Mouse (Mus musculus) MEL (cell line): ENCODE data around the gene Gm28047. TPM values are rescaled to one million over a fixed set of nuclear protein-coding genes. Genes with fewer than 3 reads are reported as not detected.

ENCODE experiments used
- DNase-seq: peaks from one replicate; pipeline ENCODE4 v3.0.0; 2011; ENCODE audit warnings: low read depth, low spot score
- H3K27ac ChIP-seq: 2 replicates; pipeline ENCODE4 v1.5.1; 2012; ENCODE audit warnings: low read depth, mild to moderate bottlenecking, control low read depth, low read length, moderate library complexity; ENCODE audit not compliant: control insufficient read depth
- H3K27me3 ChIP-seq, 2 experiments: fragments of 150-350 bp in 1 of 2; sonication (generic) in 1 of 2; 2 replicates each; pipeline ENCODE4 v1.6.1; 2012; ENCODE audit warnings: low read length in 2 of 2, mild to moderate bottlenecking in 2 of 2, improper control_type of control experiment in 1 of 2, moderate library complexity in 1 of 2; ENCODE audit not compliant: insufficient read depth in 2 of 2, control insufficient read depth in 1 of 2
- H3K36me3 ChIP-seq, 2 experiments: 2 replicates each; pipeline ENCODE4 v1.6.1; 2012 to 2014; ENCODE audit warnings: low read length in 2 of 2, improper control_type of control experiment in 1 of 2, inconsistent platforms in 1 of 2, mild to moderate bottlenecking in 1 of 2; ENCODE audit not compliant: insufficient read depth in 2 of 2, control insufficient read depth in 1 of 2
- H3K4me1 ChIP-seq, 2 experiments: fragments of 150-350 bp in 1 of 2; sonication (generic) in 1 of 2; 2 replicates each; pipeline ENCODE4 v1.6.1; 2012; ENCODE audit warnings: low read length in 2 of 2, improper control_type of control experiment in 1 of 2, mild to moderate bottlenecking in 1 of 2; ENCODE audit not compliant: insufficient read depth in 2 of 2, control insufficient read depth in 1 of 2
- H3K4me3 ChIP-seq, 2 experiments: fragments of 150-350 bp in 1 of 2; sonication (generic) in 1 of 2; 2 replicates each; pipeline ENCODE4 v1.5.1; 2012; ENCODE audit warnings: low read depth in 2 of 2, low read length in 2 of 2, mild to moderate bottlenecking in 2 of 2, moderate library complexity in 2 of 2, control low read depth in 1 of 2, improper control_type of control experiment in 1 of 2; ENCODE audit not compliant: control insufficient read depth in 1 of 2, insufficient read depth in 1 of 2
- H3K79me2 ChIP-seq: 2 replicates; pipeline ENCODE4 v1.6.1; 2012; ENCODE audit warnings: mild to moderate bottlenecking, low read length, moderate library complexity; ENCODE audit not compliant: control insufficient read depth, poor library complexity, insufficient read depth
- H3K9ac ChIP-seq: 2 replicates; pipeline ENCODE4 v1.6.1; 2012; ENCODE audit warnings: low read depth, mild to moderate bottlenecking, control low read depth, low read length, moderate library complexity; ENCODE audit not compliant: control insufficient read depth, poor library complexity, severe bottlenecking
- H3K9me3 ChIP-seq: fragments of 150-350 bp; sonication (generic); replicated peaks from 2 replicates; pipeline ENCODE4 v1.6.1; 2012; ENCODE audit warnings: mild to moderate bottlenecking, low read length, improper control_type of control experiment, moderate library complexity; ENCODE audit not compliant: insufficient read depth
- BHLHE40 ChIP-seq: IDR thresholded peaks from 2 replicates; pipeline ENCODE4 v1.6.1; 2012; ENCODE audit warnings: low read depth, mild to moderate bottlenecking, inconsistent platforms, low read length, improper control_type of control experiment, borderline replicate concordance
- E2F4 ChIP-seq: IDR thresholded peaks from 2 replicates; pipeline ENCODE4 v1.6.1; 2011; ENCODE audit warnings: low read depth, low read length, improper control_type of control experiment, borderline replicate concordance
- EP300 ChIP-seq, 2 experiments: IDR thresholded peaks; 2 replicates each; pipeline ENCODE4 v1.6.1; 2011; ENCODE audit warnings: improper control_type of control experiment in 2 of 2, low read length in 2 of 2, low read depth in 1 of 2, mild to moderate bottlenecking in 1 of 2
- ETS1 ChIP-seq: IDR thresholded peaks from 2 replicates; pipeline ENCODE4 v1.6.1; 2012; ENCODE audit warnings: low read depth, mild to moderate bottlenecking, inconsistent platforms, low read length, improper control_type of control experiment, moderate library complexity
- GATA1 ChIP-seq: IDR thresholded peaks from 2 replicates; pipeline ENCODE4 v1.6.1; 2011; ENCODE audit warnings: low read depth, low read length, improper control_type of control experiment
- HCFC1 ChIP-seq: IDR thresholded peaks from 2 replicates; pipeline ENCODE4 v1.6.1; 2012; ENCODE audit warnings: low read depth, mild to moderate bottlenecking, inconsistent platforms, low read length, improper control_type of control experiment, moderate library complexity
- KAT2A ChIP-seq: conservative IDR thresholded peaks from 2 replicates; pipeline ENCODE4 v1.6.1; 2012; ENCODE audit warnings: low read depth, low read length, improper control_type of control experiment, inconsistent platforms
- MAZ ChIP-seq: IDR thresholded peaks from 2 replicates; pipeline ENCODE4 v1.6.1; 2012; ENCODE audit warnings: low read depth, mild to moderate bottlenecking, inconsistent platforms, low read length, improper control_type of control experiment
- MEF2A ChIP-seq: IDR thresholded peaks from 2 replicates; pipeline ENCODE4 v1.6.1; 2014; ENCODE audit warnings: low read depth, mild to moderate bottlenecking, inconsistent platforms, low read length, improper control_type of control experiment; ENCODE audit not compliant: poor library complexity, insufficient replicate concordance, severe bottlenecking; ENCODE audit errors: extremely low read depth
- MXI1 ChIP-seq: IDR thresholded peaks from 2 replicates; pipeline ENCODE4 v1.6.1; 2011; ENCODE audit warnings: mild to moderate bottlenecking, low read depth, low read length, improper control_type of control experiment
- MYC ChIP-seq: IDR thresholded peaks from 2 replicates; pipeline ENCODE4 v1.6.1; 2011; ENCODE audit warnings: low read depth, mild to moderate bottlenecking, low read length, improper control_type of control experiment, moderate library complexity
- NRF1 ChIP-seq: IDR thresholded peaks from 2 replicates; pipeline ENCODE4 v1.6.1; 2014; ENCODE audit warnings: low read depth, mild to moderate bottlenecking, inconsistent platforms, low read length, improper control_type of control experiment, moderate library complexity; ENCODE audit not compliant: poor library complexity, insufficient read depth, severe bottlenecking
- POLR2A ChIP-seq, 2 experiments: IDR thresholded peaks; 2 replicates each; pipeline ENCODE4 v1.6.1; 2011 to 2012; ENCODE audit warnings: low read length in 2 of 2, mild to moderate bottlenecking in 2 of 2, control low read depth in 1 of 2, improper control_type of control experiment in 1 of 2, low read depth in 1 of 2, moderate library complexity in 1 of 2; ENCODE audit not compliant: control insufficient read depth in 1 of 2, insufficient read depth in 1 of 2, poor library complexity in 1 of 2
- POLR2AphosphoS5 ChIP-seq: IDR thresholded peaks from 2 replicates; pipeline ENCODE4 v1.6.1; 2012; ENCODE audit warnings: low read depth, borderline replicate concordance, mild to moderate bottlenecking, inconsistent platforms, low read length, moderate library complexity, mixed read lengths
- RAD21 ChIP-seq: IDR thresholded peaks from 2 replicates; pipeline ENCODE4 v1.6.1; 2011; ENCODE audit warnings: mild to moderate bottlenecking, low read depth, low read length, improper control_type of control experiment
- SIN3A ChIP-seq: IDR thresholded peaks from 2 replicates; pipeline ENCODE4 v1.6.1; 2012; ENCODE audit warnings: low read length, improper control_type of control experiment, inconsistent platforms
- TAL1 ChIP-seq: IDR thresholded peaks from 2 replicates; pipeline ENCODE4 v1.6.1; 2012; ENCODE audit warnings: mild to moderate bottlenecking, inconsistent platforms, low read length, moderate library complexity, mixed read lengths
- USF1 ChIP-seq: IDR thresholded peaks from 2 replicates; pipeline ENCODE4 v1.6.1; 2014; ENCODE audit warnings: low read depth, mild to moderate bottlenecking, inconsistent platforms, low read length, improper control_type of control experiment, moderate library complexity
- USF2 ChIP-seq, 2 experiments: IDR thresholded peaks; 2 replicates each; pipeline ENCODE4 v1.6.1; 2011 to 2012; ENCODE audit warnings: improper control_type of control experiment in 2 of 2, low read length in 2 of 2, borderline replicate concordance in 1 of 2, inconsistent platforms in 1 of 2, low read depth in 1 of 2, mild to moderate bottlenecking in 1 of 2; ENCODE audit not compliant: insufficient read depth in 1 of 2
- ZMIZ1 ChIP-seq: IDR thresholded peaks from 2 replicates; pipeline ENCODE4 v1.6.1; 2012; ENCODE audit warnings: low read depth, mild to moderate bottlenecking, inconsistent platforms, low read length, improper control_type of control experiment, moderate library complexity
- polyA plus RNA-seq, 2 experiments: library from polyadenylated mRNA; stranded (reverse) in 1 of 2; unstranded in 1 of 2; fragments of >175 nt in 1 of 2; fragments of >200 nt in 1 of 2; gene quantifications; 2 replicates each; pipeline versions ENCODE4 v1.2.1 to v1.2.4; 2012; ENCODE audit warnings: low replicate concordance in 2 of 2, low read depth in 1 of 2; ENCODE audit not compliant: insufficient read length in 2 of 2, insufficient read depth in 1 of 2, missing spikeins in 1 of 2
- total RNA-seq: library from RNA; depleted of rRNA; stranded (reverse); fragments of 300-350 nt; gene quantifications from 2 replicates; pipeline ENCODE4 v1.2.3, GENCODE M21; 2012

Gm28047 gene
- total and polyA plus RNA-seq, 3 experiments = 0.52 TPM; not detected in 2

DNA sequence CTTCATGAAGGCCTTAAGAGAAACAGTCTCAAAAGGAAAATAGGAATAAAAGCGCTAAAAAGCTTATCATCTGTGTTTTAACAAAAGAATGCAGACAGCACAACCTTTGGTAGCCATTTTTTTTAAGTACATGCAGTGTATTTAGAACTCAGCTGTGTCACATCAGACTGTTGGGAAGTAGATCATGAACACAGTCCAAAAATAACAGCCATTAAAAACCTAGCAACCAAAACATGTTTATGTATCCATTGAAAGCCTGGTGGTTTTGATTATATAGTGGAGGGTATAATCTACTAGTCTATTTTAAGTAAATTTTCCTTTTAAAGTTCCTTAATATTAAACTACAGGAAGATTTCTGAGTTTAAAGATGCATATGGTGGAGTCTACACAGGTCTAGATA is 34.3 kb downstream of the Gm28047 start:
- Histone ChIP-seq H3K9me3 (no peaks in the 10 kb centered on the region), H3K27ac (no peak overlapping the region), H3K79me2 (no peaks in the 10 kb centered on the region), H3K4me1 (no peaks in the 10 kb centered on the region), H3K36me3 (peaks cover 0 to 13% of the 10 kb centered on the region in 2 experiments; a peak in 2 of 4 replicates), H3K27me3 (no peaks in the 10 kb centered on the region), H3K4me3 (no peak overlapping the region), H3K9ac (no peak overlapping the region)
- DNase-seq = no peak
- TF ChIP-seq TAL1 = no peak
- no peak for TF ChIP-seq SIN3A

DNA sequence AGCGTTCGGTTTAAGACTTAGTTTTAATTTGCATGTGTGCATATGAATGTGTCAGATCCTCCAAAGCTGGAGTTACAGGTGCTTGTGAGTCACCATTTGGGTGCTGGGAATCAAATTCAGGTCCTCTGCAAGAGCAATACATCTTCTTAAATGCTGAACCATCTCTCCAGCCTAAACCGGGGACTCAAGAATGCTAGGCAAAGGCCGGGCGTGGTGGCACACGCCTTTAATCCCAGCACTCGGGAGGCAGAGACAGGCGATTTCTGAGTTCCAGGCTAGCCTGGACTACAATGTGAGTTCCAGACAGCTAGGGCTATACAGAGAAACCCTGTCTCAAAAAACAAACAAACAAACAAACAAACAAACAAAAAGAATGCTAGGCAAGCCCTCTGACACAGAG is 35.0 kb downstream of the Gm28047 start:
- Histone ChIP-seq H3K9ac (no peak overlapping the region), H3K4me1 (no peaks in the 10 kb centered on the region), H3K79me2 (no peaks in the 10 kb centered on the region), H3K27me3 (no peaks in the 10 kb centered on the region), H3K9me3 (no peaks in the 10 kb centered on the region), H3K27ac (no peak overlapping the region), H3K36me3 (peaks cover 0 to 13% of the 10 kb centered on the region in 2 experiments; a peak in 2 of 4 replicates), H3K4me3 (no peak overlapping the region)
- TF ChIP-seq E2F4 = no peak
- no peak for TF ChIP-seq MYC
- TF ChIP-seq MAZ = no peak
- no peak for TF ChIP-seq NRF1
- no peak for TF ChIP-seq USF1
- no peak for TF ChIP-seq USF2 (IDR thresholded peaks at IDR 0.05; ENCODE audit: borderline replicate concordance in 1 of 2, insufficient read depth in 1 of 2, low read depth in 1 of 2, low read length in 2 of 2)
- no peak for TF ChIP-seq POLR2AphosphoS5
- TF ChIP-seq HCFC1 = no peak
- TF ChIP-seq KAT2A = no peak
- TF ChIP-seq MXI1 = no peak
- TF ChIP-seq EP300 (IDR thresholded peaks at IDR 0.05; ENCODE audit: low read depth in 1 of 2, low read length in 2 of 2) = no peak
- TF ChIP-seq RAD21 = no peak
- no peak for TF ChIP-seq GATA1
- TF ChIP-seq POLR2A (IDR thresholded peaks at IDR 0.05; ENCODE audit: control insufficient read depth in 1 of 2, insufficient read depth in 1 of 2, low read depth in 1 of 2, low read length in 2 of 2, poor library complexity in 1 of 2) = no peak
- TF ChIP-seq ZMIZ1 = no peak
- TF ChIP-seq BHLHE40 = no peak
- no peak for TF ChIP-seq MEF2A
- TF ChIP-seq ETS1 = no peak
- DNase-seq = no peak
